Mouse (Mus musculus): ENCODE measurements around the gene C8g. TPM values are rescaled to one million over a fixed set of nuclear protein-coding genes. Genes with fewer than 3 reads are reported as not detected.

Gene C8g
- polyA plus RNA-seq, 1 experiment from 2014 or later = 5.5 TPM

- Histone ChIP-seq H3K36me3 (ENCODE audit: control insufficient read depth, insufficient read depth, low read length) (no peaks in the 10 kb centered on the region), H3K9me3 (ENCODE audit: control insufficient read depth, low read length) (no peaks in the 10 kb centered on the region), H3K4me3 (replicated peaks; ENCODE audit: low read depth, low read length) (no peak overlapping the region), H3K4me1 (ENCODE audit: control insufficient read depth, insufficient read depth, low read length) (no peaks in the 10 kb centered on the region), H3K4me2 (ENCODE audit: low read length) (no peak overlapping the region), H3K27me3 (ENCODE audit: control insufficient read depth, insufficient read depth, low read length) (no peaks in the 10 kb centered on the region), H3K27ac (replicated peaks; ENCODE audit: low read depth, low read length) (no peak overlapping the region), H3K9ac (replicated peaks; ENCODE audit: low read length) (no peak overlapping the region)
- ATAC-seq (ENCODE audit: low FRiP score, low TSS enrichment) (no peak), DNase-seq (no peak)
- WGBS = 85% methylated on average over 5 of the region's 5 CpGs
Measured at GRCm38 (mm10) chr2:25492988-25493387, 8.5 kb downstream of the C8g start.

- no peak overlapping the region for H3K27ac ChIP-seq (replicated peaks; ENCODE audit: low read depth, low read length)
- H3K4me1 ChIP-seq (ENCODE audit: control insufficient read depth, insufficient read depth, low read length) = no peaks in the 10 kb centered on the region
- no peak for DNase-seq
- no peaks in the 10 kb centered on the region for H3K27me3 ChIP-seq (ENCODE audit: control insufficient read depth, insufficient read depth, low read length)
- no peak for ATAC-seq (ENCODE audit: low FRiP score, low TSS enrichment)
- H3K36me3 ChIP-seq (ENCODE audit: control insufficient read depth, insufficient read depth, low read length) = no peaks in the 10 kb centered on the region
- H3K9ac ChIP-seq (replicated peaks; ENCODE audit: low read length) = no peak overlapping the region
- no peak overlapping the region for H3K4me3 ChIP-seq (replicated peaks; ENCODE audit: low read depth, low read length)
- H3K9me3 ChIP-seq (ENCODE audit: control insufficient read depth, low read length) = no peaks in the 10 kb centered on the region
- WGBS = 81% methylated on average over 7 of the region's 7 CpGs
- H3K4me2 ChIP-seq (ENCODE audit: low read length) = no peak overlapping the region
Measured at GRCm38 (mm10) chr2:25488671-25489068, 12.8 kb downstream of the C8g start.

- no peaks in the 10 kb centered on the region for H3K36me3 ChIP-seq (ENCODE audit: control insufficient read depth, insufficient read depth, low read length)
- H3K9ac ChIP-seq (replicated peaks; ENCODE audit: low read length) = no peak overlapping the region
- H3K4me1 ChIP-seq (ENCODE audit: control insufficient read depth, insufficient read depth, low read length) = no peaks in the 10 kb centered on the region
- no peak overlapping the region for H3K4me2 ChIP-seq (ENCODE audit: low read length)
- H3K4me3 ChIP-seq (replicated peaks; ENCODE audit: low read depth, low read length) = no peak overlapping the region
- no peak for DNase-seq
- ATAC-seq (ENCODE audit: low FRiP score, low TSS enrichment) = no peak
- H3K27ac ChIP-seq (replicated peaks; ENCODE audit: low read depth, low read length) = no peak overlapping the region
- 79% methylated on average over 6 of the region's 6 CpGs for WGBS
- no peaks in the 10 kb centered on the region for H3K27me3 ChIP-seq (ENCODE audit: control insufficient read depth, insufficient read depth, low read length)
- no peaks in the 10 kb centered on the region for H3K9me3 ChIP-seq (ENCODE audit: control insufficient read depth, low read length)
Measured at GRCm38 (mm10) chr2:25487965-25488670, 13.4 kb downstream of the C8g start.

- WGBS = 68% methylated on average over 11 of the region's 11 CpGs
- no peaks in the 10 kb centered on the region for H3K36me3 ChIP-seq (ENCODE audit: control insufficient read depth, insufficient read depth, low read length)
- H3K4me1 ChIP-seq (ENCODE audit: control insufficient read depth, insufficient read depth, low read length) = no peaks in the 10 kb centered on the region
- H3K9me3 ChIP-seq (ENCODE audit: control insufficient read depth, low read length) = no peaks in the 10 kb centered on the region
- DNase-seq (no peak), ATAC-seq (ENCODE audit: low FRiP score, low TSS enrichment) (no peak)
- no peak overlapping the region for H3K9ac ChIP-seq (replicated peaks; ENCODE audit: low read length)
- H3K27ac ChIP-seq (replicated peaks; ENCODE audit: low read depth, low read length) = no peak overlapping the region
- H3K4me3 ChIP-seq (replicated peaks; ENCODE audit: low read depth, low read length) = no peak overlapping the region
- H3K4me2 ChIP-seq (ENCODE audit: low read length) = no peak overlapping the region
- no peaks in the 10 kb centered on the region for H3K27me3 ChIP-seq (ENCODE audit: control insufficient read depth, insufficient read depth, low read length)
Measured at GRCm38 (mm10) chr2:25484901-25485647, 16.4 kb downstream of the C8g start.

- WGBS = 27% methylated on average over 7 of the region's 7 CpGs
- ATAC-seq (ENCODE audit: low FRiP score, low TSS enrichment) = no peak
Measured at GRCm38 (mm10) chr2:25482969-25483368, 18.6 kb downstream of the C8g start.

GRCm38 (mm10) chr2:25480541-25480940 is 21.0 kb downstream of the C8g start:
- no peaks in the 10 kb centered on the region for H3K27me3 ChIP-seq (ENCODE audit: control insufficient read depth, insufficient read depth, low read length)
- no peak overlapping the region for H3K9ac ChIP-seq (replicated peaks; ENCODE audit: low read length)
- H3K4me1 ChIP-seq (ENCODE audit: control insufficient read depth, insufficient read depth, low read length) = no peaks in the 10 kb centered on the region
- no peak overlapping the region for H3K27ac ChIP-seq (replicated peaks; ENCODE audit: low read depth, low read length)
- H3K4me2 ChIP-seq (ENCODE audit: low read length) = no peak overlapping the region
- no peaks in the 10 kb centered on the region for H3K9me3 ChIP-seq (ENCODE audit: control insufficient read depth, low read length)
- no peaks in the 10 kb centered on the region for H3K36me3 ChIP-seq (ENCODE audit: control insufficient read depth, insufficient read depth, low read length)
- DNase-seq (no peak), ATAC-seq (ENCODE audit: low FRiP score, low TSS enrichment) (no peak)
- 90% methylated on average over 1 of the region's 1 CpGs for WGBS
- H3K4me3 ChIP-seq (replicated peaks; ENCODE audit: low read depth, low read length) = no peak overlapping the region

More at GRCm38 (mm10) chr2:25482969-25483368, 18.6 kb downstream of the C8g start:
- H3K4me3 ChIP-seq (replicated peaks; ENCODE audit: low read depth, low read length) = no peak overlapping the region
- no peak overlapping the region for H3K4me2 ChIP-seq (ENCODE audit: low read length)
- H3K27ac ChIP-seq (replicated peaks; ENCODE audit: low read depth, low read length) = no peak overlapping the region
- DNase-seq = peak; percentile 53
- no peaks in the 10 kb centered on the region for H3K4me1 ChIP-seq (ENCODE audit: control insufficient read depth, insufficient read depth, low read length)
- H3K9me3 ChIP-seq (ENCODE audit: control insufficient read depth, low read length) = no peaks in the 10 kb centered on the region
- no peak overlapping the region for H3K9ac ChIP-seq (replicated peaks; ENCODE audit: low read length)
- no peaks in the 10 kb centered on the region for H3K36me3 ChIP-seq (ENCODE audit: control insufficient read depth, insufficient read depth, low read length)
- no peaks in the 10 kb centered on the region for H3K27me3 ChIP-seq (ENCODE audit: control insufficient read depth, insufficient read depth, low read length)

GRCm38 (mm10) chr2:25479551-25480311 is 21.8 kb downstream of the C8g start:
- H3K27me3 ChIP-seq (ENCODE audit: control insufficient read depth, insufficient read depth, low read length) = no peaks in the 10 kb centered on the region
- no peaks in the 10 kb centered on the region for H3K9me3 ChIP-seq (ENCODE audit: control insufficient read depth, low read length)
- no peak overlapping the region for H3K4me2 ChIP-seq (ENCODE audit: low read length)
- WGBS = 81% methylated on average over 10 of the region's 10 CpGs
- H3K9ac ChIP-seq (replicated peaks; ENCODE audit: low read length) = no peak overlapping the region
- no peak for ATAC-seq (ENCODE audit: low FRiP score, low TSS enrichment)
- H3K36me3 ChIP-seq (ENCODE audit: control insufficient read depth, insufficient read depth, low read length) = no peaks in the 10 kb centered on the region
- no peaks in the 10 kb centered on the region for H3K4me1 ChIP-seq (ENCODE audit: control insufficient read depth, insufficient read depth, low read length)
- no peak for DNase-seq
- no peak overlapping the region for H3K27ac ChIP-seq (replicated peaks; ENCODE audit: low read depth, low read length)
- no peak overlapping the region for H3K4me3 ChIP-seq (replicated peaks; ENCODE audit: low read depth, low read length)

GRCm38 (mm10) chr2:25477967-25478675 is 23.4 kb downstream of the C8g start:
- Histone ChIP-seq H3K27me3 (ENCODE audit: control insufficient read depth, insufficient read depth, low read length) (no peaks in the 10 kb centered on the region), H3K4me1 (ENCODE audit: control insufficient read depth, insufficient read depth, low read length) (no peaks in the 10 kb centered on the region), H3K27ac (replicated peaks; ENCODE audit: low read depth, low read length) (no peak overlapping the region), H3K4me2 (ENCODE audit: low read length) (no peak overlapping the region), H3K36me3 (ENCODE audit: control insufficient read depth, insufficient read depth, low read length) (no peaks in the 10 kb centered on the region), H3K4me3 (replicated peaks; ENCODE audit: low read depth, low read length) (no peak overlapping the region), H3K9me3 (ENCODE audit: control insufficient read depth, low read length) (no peaks in the 10 kb centered on the region), H3K9ac (replicated peaks; ENCODE audit: low read length) (no peak overlapping the region)
- no peak for ATAC-seq (ENCODE audit: low FRiP score, low TSS enrichment)
- DNase-seq = no peak
- WGBS = 92% methylated on average over 3 of the region's 3 CpGs

Measured in midbrain, embryonic 14.5 days (tissue).